Mouse (Mus musculus) adrenal gland, postnatal 14 days (tissue): ENCODE measurements around the gene Akap9. TPM values are rescaled to one million over a fixed set of nuclear protein-coding genes. Genes with fewer than 3 reads are reported as not detected.
"Not testable (repeated sequence)": the region's sequence is repeated elsewhere in the genome, so short reads cannot be mapped to it uniquely, and the experiment has no call there.

Experiments
- DNase-seq: peaks from one replicate; pipeline ENCODE4 v3.0.0; 2021; ENCODE audit warnings: mixed read lengths
- long read RNA-seq, 2 experiments: library from polyadenylated mRNA; stranded (forward); transcript quantifications; one replicate each; pipeline ENCODE4 v2.0.0; 2021
- total RNA-seq: library from RNA; stranded (reverse); gene quantifications from 2 replicates; pipeline ENCODE4 v1.2.3, GENCODE M21; 2021

Akap9 gene
- total RNA-seq, result 57.7 and 59.5 TPM in 2 replicates
- long read RNA-seq, experiment 1, partial matches to known transcripts, result 7 of 13 reads
- long read RNA-seq, experiment 1, other reads (novel, unspliced or antisense), result 4 of 13 reads
- long read RNA-seq, experiment 2, partial matches to known transcripts, result 5 of 7 reads
- long read RNA-seq, experiment 2, other reads (novel, unspliced or antisense), result 1 of 7 reads

DNA sequence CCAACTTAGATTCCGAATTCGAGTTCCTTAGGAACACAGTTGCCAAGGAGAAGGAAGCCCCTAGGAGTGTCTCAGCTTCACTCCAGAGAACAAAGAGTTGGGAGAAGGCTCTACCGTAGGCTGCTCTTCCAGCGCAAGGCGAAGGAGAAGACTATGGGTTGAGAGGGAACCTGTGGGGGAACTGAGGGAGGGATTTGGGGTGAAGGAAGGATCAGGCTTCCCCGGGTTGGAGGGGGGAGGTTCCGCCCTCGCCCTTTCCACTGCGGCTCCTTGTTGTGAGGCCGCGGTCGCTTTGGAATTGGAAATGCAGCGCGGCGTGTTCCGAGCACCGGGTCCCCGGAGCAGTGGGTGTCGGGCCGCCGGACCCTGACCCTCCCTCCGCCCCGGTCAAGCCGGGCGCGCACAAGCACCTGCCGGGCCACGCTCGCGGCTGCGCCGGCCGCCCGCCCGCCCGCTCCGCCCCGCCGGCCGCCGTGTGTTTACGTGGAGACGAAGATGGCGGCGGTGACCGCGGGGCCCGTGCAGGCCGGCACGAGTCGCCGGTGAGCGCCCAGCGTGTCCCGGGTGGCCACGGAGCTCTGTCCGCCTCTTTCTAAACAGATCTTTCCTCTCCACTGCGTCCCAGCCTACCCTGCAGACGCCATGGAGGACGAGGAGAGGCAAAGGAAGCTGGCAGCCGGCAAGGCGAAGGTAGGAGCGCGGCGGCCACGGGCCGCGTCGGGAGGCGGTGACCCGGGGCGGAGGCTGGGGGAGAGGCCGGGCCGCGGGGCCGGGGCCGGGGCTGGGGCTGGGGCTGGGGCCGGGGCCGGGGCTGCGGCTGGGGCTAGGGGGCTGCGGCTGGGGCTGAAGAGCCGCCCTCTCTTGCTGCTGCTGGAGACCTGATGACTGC is at the start of gene Akap9:
Akap9 (plus strand) TSS at position 254 of the 889 bp plus-strand sequence.
- peak; percentile 86 for DNase-seq

- not testable (repeated sequence) for DNase-seq
These were observed 41.0 kb upstream of the Akap9 start for GRCm38 (mm10) chr5:3886862-3887261.

GRCm38 (mm10) chr5:3889201-3889600 is 38.7 kb upstream of the Akap9 start:
- no peak for DNase-seq

DNA sequence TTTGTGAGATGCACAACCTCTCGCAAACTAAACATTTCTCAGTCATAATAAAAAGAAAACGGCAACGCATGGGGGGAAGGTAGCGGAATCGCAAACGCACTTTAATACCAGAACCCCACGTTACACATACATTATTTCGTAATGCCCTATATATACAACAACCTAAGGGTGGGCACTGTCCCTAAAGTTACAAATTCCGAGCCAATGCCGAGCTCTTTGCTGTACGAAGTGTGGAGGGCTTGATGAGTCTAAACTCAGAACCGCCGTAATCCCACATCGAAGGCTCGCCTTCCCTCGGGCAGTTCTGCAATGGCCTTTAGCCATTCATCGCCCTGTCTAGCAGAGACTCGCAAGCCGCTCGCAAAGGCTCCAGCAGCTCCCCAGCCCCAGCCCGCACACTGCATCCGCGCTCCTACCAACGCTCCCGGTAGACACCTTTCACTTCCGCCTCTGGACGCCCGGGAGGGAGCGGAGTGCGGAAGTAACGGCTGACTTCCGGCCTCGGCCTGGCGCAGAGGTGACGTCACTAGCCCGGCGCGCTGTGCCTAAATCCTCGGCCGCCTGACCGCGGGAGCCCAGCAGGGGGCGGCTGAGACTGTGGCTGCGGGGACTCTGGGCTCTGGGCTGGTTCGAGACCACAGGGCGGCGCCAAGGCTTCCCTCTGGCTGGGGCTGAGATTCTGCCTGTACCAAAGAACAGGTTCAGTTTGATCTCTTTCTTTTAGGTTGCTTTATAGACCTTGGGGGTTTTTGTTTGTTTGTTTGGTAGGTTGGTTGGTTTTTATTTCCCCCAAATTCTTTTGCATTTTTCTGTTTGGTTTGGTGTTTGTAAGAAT is 34.2 kb upstream of the Akap9 start, which contains the start of gene Mterf1a:
Mterf1a (minus strand) TSS at position 475 of the 835 bp plus-strand sequence.
- peak; percentile 41 for DNase-seq

DNA sequence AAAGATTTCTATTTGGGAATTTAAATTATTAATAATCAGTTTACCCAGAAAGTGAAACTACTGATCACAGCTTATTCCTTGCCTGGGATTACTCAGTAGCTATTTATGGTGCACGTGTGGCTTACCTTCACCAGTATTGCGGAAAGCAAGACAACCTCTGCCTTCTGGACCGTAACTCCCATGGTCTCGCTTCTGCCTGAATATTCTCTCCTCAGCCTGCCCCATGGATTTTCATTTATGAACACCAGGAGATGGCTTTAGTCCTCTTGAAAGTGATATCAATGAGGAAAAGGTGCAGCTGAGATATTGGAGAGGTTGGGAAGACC is 33.6 kb upstream of the Akap9 start:
- not testable (repeated sequence) for DNase-seq

GRCm38 (mm10) chr5:3905471-3905870 is 22.4 kb upstream of the Akap9 start:
- DNase-seq, result no peak

GRCm38 (mm10) chr5:3922350-3922749 is 5.5 kb upstream of the Akap9 start:
- DNase-seq, result no peak

DNA sequence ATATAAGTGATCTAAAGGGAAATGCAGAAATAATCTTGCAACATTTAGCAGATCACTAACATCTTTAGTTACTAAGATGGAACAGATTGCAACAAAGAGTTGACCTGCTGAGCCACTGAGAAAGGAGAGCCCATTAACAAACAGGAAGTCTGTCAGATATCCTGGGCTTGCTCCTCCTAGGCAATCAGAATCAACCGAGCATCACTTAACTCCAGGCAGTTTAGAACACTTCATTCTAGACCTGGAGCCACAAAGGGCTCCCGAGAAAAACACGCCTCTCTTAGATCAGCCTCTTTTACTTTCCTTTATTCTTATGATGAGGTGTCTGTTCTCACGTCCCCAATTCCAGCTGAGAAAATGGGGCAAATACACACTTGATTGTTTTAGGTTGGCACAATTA is 1.2 kb upstream of the Akap9 start:
- no peak for DNase-seq

DNA sequence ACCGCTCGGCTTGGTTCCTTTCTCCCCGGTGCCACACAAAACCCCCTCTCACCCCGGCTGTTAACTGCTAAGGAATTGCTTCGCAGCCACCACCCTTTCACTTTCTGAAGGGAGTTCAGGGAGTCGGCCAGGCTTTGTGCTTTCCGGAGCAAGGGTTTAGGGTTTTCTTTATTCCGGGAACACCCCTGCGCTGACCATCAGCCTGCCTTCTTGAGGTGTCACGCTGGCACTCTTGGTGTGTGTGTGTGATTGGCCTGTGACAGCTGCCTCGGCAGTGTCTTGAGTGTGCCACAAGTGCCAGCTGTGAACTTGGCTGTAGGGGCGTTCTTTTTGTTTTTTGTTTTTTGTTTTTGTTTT is 814 bp downstream of the Akap9 start:
- DNase-seq, result peak; percentile 62

DNA sequence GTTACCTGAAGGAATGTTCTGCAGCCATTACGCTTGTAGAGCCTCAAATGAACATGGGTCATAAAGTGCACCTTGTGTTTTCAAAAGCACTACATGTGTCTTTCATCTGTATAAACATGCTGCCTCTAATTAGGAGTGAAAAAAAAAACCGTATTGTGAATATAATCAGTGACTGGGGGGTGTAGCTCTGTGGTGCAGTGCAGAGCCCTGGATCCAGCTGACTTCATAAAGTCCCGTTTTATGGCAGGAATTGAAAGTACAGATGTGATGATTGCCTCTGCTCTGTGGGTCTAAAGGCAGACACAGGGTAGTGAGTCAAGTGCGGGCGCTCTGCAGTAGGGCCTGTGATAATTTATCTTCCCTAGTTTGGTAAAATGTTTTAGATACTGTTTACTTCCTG is 2.9 kb downstream of the Akap9 start:
- no peak for DNase-seq

- DNase-seq, result no peak
These were observed 3.8 kb downstream of the Akap9 start for GRCm38 (mm10) chr5:3931636-3932035.

DNA sequence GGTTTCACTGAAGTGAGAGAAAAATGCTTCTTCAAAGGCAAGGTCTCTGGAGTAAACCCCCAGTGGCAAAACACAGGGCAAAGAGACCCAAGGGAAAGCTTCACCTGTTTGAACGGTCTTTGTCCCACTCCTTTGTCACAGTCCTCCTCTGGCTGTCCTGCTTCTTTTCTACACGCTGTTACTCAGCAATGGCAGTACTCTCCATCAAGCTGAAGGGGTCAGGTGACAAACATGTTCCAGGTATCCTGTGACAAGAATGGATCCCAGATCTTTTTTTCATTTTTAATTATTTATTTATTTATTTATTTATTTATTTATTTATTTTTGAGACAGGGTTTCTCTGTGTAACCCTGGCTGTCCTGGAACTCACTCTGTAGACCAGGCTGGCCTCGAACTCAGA is 5.7 kb downstream of the Akap9 start:
- no peak for DNase-seq

- no peak for DNase-seq
These were observed 7.4 kb downstream of the Akap9 start for GRCm38 (mm10) chr5:3935266-3935665.

DNA sequence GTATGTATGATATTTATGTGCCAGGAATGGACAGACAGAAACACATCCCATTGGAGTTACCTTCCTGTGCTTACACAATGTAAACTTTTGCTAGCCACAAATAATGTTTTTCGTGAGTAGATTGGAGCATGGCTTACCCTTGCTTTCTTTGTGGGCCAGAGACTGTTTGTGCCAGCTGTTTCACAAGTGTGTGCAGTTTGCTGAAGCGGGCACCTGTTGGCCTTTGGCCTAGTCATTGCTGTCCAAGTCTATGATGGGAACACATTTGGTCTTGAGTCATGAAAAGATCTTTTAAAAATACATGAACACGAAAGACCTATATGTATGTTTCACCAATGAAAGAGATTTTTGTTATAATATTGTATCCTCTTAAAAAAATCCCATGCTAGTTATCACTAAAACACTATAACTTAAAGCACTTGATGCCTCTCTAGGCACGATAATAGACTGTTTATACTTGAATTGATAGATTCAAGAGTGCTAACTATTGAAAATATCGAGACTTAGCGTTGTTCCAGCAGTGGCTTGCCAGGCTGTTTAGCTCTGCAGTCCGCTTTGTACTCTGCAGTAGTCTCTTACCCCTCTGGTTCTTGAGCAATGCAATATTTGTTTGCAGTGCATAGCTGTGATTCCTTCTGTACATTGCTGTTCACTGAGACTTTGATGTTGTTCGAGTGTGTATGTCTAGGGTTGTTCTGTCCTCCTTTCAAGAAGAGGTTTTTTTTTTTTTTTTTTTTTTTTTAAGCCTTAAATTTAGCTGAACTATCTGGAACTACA is 8.1 kb downstream of the Akap9 start:
- DNase-seq, result peak; percentile 28

DNA sequence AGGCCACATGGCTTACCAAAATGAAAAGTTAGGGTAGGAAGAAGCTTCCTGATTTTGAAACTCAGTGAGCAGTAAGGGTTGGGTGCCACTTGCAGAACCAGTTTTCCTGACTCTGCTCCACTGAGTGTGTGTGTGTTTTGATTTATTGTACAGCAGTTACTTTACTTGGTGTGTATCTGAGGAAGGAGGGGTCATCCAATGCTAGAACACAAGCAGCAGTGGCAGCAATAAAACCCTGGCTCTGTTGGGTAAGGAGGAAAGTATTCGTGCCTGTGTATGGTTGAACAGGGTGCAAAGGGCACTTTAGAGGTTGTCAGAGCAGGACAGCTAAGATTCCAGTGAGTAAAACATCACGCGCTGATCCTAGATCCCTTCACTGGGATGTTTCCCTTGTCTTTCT is 11.1 kb downstream of the Akap9 start:
- no peak for DNase-seq

GRCm38 (mm10) chr5:3939335-3939734 is 11.5 kb downstream of the Akap9 start:
- DNase-seq, result no peak

- no peak for DNase-seq
These were observed 13.4 kb downstream of the Akap9 start for GRCm38 (mm10) chr5:3941240-3941639.

GRCm38 (mm10) chr5:3943169-3943568 is 15.3 kb downstream of the Akap9 start:
- DNase-seq, result not testable (repeated sequence)

GRCm38 (mm10) chr5:3952498-3952897 is 24.6 kb downstream of the Akap9 start:
- no peak for DNase-seq

DNA sequence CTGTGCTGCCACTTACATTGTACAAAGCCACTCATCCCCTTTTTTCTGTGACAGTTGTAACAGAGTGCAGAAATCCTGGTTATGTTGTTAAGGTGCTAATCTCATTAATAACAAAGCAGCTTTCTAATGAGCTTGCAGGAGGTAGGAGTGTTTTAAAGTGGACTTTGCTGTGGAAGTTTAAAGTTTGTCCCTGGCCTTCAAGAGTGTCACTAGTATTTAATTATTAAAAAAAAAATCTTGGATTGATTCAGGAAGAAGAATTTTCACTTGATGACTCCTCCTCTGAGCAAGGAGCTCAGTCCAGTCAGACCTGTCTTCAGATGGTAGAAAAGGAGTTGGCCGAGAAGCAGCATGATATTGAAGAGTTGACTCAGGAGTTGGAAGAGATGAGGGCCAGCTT is 26.7 kb downstream of the Akap9 start:
- no peak for DNase-seq

DNA sequence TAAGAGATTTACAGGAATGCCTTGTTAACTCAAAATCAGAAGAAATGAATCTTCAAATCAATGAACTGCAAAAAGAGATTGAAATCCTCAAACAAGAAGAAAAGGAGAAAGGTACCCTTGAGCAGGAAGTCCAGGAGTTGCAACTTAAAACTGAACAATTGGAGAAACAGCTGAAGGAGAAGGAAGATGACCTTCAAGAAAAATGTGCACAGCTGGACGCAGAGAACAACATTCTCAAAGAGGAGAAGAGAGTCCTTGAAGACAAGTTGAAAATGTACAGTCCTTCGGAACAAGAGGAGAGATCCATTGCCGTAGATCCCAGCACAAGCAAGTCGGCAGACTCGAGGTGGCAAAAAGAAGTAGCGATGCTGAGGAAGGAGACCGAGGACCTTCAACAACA is 33.4 kb downstream of the Akap9 start:
- DNase-seq, result no peak

DNA sequence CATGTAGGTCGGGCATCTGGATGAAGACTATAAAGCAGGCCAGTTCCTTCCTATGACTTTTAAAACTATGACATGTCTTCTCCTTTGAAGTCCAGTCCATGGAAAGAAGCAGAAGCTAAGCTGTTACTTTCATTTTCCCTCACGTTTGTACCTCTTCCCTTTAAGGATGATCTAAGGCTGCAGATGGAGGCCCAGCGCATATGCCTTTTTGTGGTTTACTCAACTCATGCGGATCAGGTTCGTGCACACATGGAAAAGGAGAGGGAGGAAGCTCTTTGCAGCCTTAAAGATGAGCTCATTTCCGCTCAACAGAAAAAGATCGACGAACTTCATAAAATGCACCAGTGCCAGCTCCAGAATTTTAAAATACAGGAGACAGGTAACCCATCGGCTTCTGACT is 40.6 kb downstream of the Akap9 start:
- no peak for DNase-seq
